15 mouse cellular contexts compared by ENCODE assay signal in genomic region chr3:122376011-122376410, GRCm38 (mm10).
DNase-seq lines count a peak whose midpoint lies in the region; ATAC-seq and TF ChIP-seq lines count a peak whose summit lies in the region.
"Had no signal": no experiment of that assay in that cellular context is flagged by ENCODE, and none has a peak within 500 bp of the region (broad histone marks: within the 10 kb centered on the region; RNA-seq: fewer than 3 reads in every experiment).

No protein-coding gene starts in this region.

- ATAC-seq in hindbrain, embryonic 12.5 days (ENCODE audit: low FRiP score), result peak; percentile 29; the same call in 1 of the 2 replicates
- no peak for ATAC-seq in hindbrain, postnatal 0 days
- no peak for ATAC-seq in embryonic facial prominence, embryonic 13.5 days (ENCODE audit: insufficient number of reproducible peaks, insufficient read depth, low FRiP score, low TSS enrichment, low read depth)
- ATAC-seq: lung, postnatal 0 days had no signal

- H3K4me1 ChIP-seq in hindbrain, embryonic 12.5 days, result peaks cover 24% of the 10 kb centered on the region
- H3K4me1 ChIP-seq in hindbrain, postnatal 0 days (ENCODE audit: insufficient read depth, low read length), result 0 out of 2 replicates have a peak, but pooled peaks cover 5% of the 10 kb centered on the region
- H3K4me1 ChIP-seq in embryonic facial prominence, embryonic 13.5 days, result peaks cover 28% of the 10 kb centered on the region
- H3K4me1 ChIP-seq: liver, embryonic 13.5 days had no signal

- no peaks in the 10 kb centered on the region for H3K9me3 ChIP-seq in hindbrain, embryonic 12.5 days (replicated peaks)
- H3K9me3 ChIP-seq in hindbrain, postnatal 0 days (ENCODE audit: low read length), result no peaks in the 10 kb centered on the region
- no peaks in the 10 kb centered on the region for H3K9me3 ChIP-seq in embryonic facial prominence, embryonic 13.5 days
- H3K9me3 ChIP-seq: hindbrain, embryonic 15.5 days; liver, embryonic 13.5 days had no signal

- TF ChIP-seq CTCF in hindbrain, postnatal 0 days (IDR thresholded peaks at IDR 0.05; ENCODE audit: low read depth), result no peak

- H3K9ac ChIP-seq in hindbrain, embryonic 12.5 days, result no peak overlapping the region
- H3K9ac ChIP-seq in hindbrain, postnatal 0 days (replicated peaks; ENCODE audit: low read length), result no peak overlapping the region
- no peak overlapping the region for H3K9ac ChIP-seq in embryonic facial prominence, embryonic 13.5 days
- H3K9ac ChIP-seq: hindbrain, embryonic 15.5 days; liver, embryonic 13.5 days had no signal

- H3K27me3 ChIP-seq in hindbrain, embryonic 12.5 days, result 0 out of 2 replicates have a peak, but pooled peaks cover 6% of the 10 kb centered on the region
- no peaks in the 10 kb centered on the region for H3K27me3 ChIP-seq in hindbrain, postnatal 0 days (ENCODE audit: insufficient read depth, low read length)
- H3K27me3 ChIP-seq in embryonic facial prominence, embryonic 13.5 days, result no peaks in the 10 kb centered on the region
- H3K27me3 ChIP-seq: hindbrain, embryonic 15.5 days; liver, embryonic 13.5 days had no signal

- no peaks in the 10 kb centered on the region for H3K36me3 ChIP-seq in hindbrain, embryonic 12.5 days
- H3K36me3 ChIP-seq in hindbrain, postnatal 0 days (ENCODE audit: insufficient read depth, low read length), result no peaks in the 10 kb centered on the region
- H3K36me3 ChIP-seq in embryonic facial prominence, embryonic 13.5 days, result no peaks in the 10 kb centered on the region
- H3K36me3 ChIP-seq: hindbrain, embryonic 15.5 days; liver, embryonic 13.5 days had no signal

- H3K4me3 ChIP-seq in hindbrain, embryonic 12.5 days, result no peak overlapping the region
- no peak overlapping the region for H3K4me3 ChIP-seq in hindbrain, postnatal 0 days (ENCODE audit: low read length)
- H3K4me3 ChIP-seq in embryonic facial prominence, embryonic 13.5 days, result no peak overlapping the region
- H3K4me3 ChIP-seq: hindbrain, embryonic 15.5 days; liver, embryonic 13.5 days had no signal

- H3K4me2 ChIP-seq in hindbrain, embryonic 12.5 days (replicated peaks), result no peak overlapping the region
- no peak overlapping the region for H3K4me2 ChIP-seq in hindbrain, postnatal 0 days (ENCODE audit: low read depth, low read length)
- H3K4me2 ChIP-seq in embryonic facial prominence, embryonic 13.5 days, result no peak overlapping the region
- H3K4me2 ChIP-seq: hindbrain, embryonic 15.5 days; liver, embryonic 13.5 days had no signal

- DNase-seq in embryo, embryonic 10 days (ENCODE audit: low spot score), result peak; percentile 36
- DNase-seq in embryo, embryonic 11 days, result no peak
- DNase-seq in hindbrain, postnatal 0 days (ENCODE audit: low spot score), result no peak
- DNase-seq in 3T3-L1 (ENCODE audit: low read depth, low spot score) (peak; percentile 44), MN1 (ENCODE audit: low spot score) (no peak)
- DNase-seq in yolk sac, embryonic 10.5 days (ENCODE audit: low spot score), result no peak
- DNase-seq: adrenal gland, postnatal 14 days; heart, adult 18-20 months; kidney, adult 8-10 months; liver, embryonic 13.5 days; thymus, adult 2 months had no signal

- no peak overlapping the region for H3K27ac ChIP-seq in hindbrain, embryonic 12.5 days
- no peak overlapping the region for H3K27ac ChIP-seq in hindbrain, postnatal 0 days
- H3K27ac ChIP-seq in embryonic facial prominence, embryonic 13.5 days, result peak overlapping the region; percentile 8; the same call in 1 of the 2 replicates
- H3K27ac ChIP-seq: hindbrain, embryonic 15.5 days; liver, embryonic 13.5 days had no signal

Comparison
In these comparisons a context has a peak if more than half of its experiments do, and no peak if none do; other contexts are left out.
1. DNase-seq: peak in embryo, embryonic 10 days (single experiment) and 3T3-L1 (single experiment); none in embryo, embryonic 11 days (single experiment), hindbrain, postnatal 0 days (single experiment), MN1 (single experiment) and yolk sac, embryonic 10.5 days (single experiment).